Mouse (Mus musculus): ENCODE data around the gene Cd300lb. TPM values are rescaled to one million over a fixed set of nuclear protein-coding genes. Genes with fewer than 3 reads are reported as not detected.
"Not testable (repeated sequence)": the region's sequence is repeated elsewhere in the genome, so short reads cannot be mapped to it uniquely, and the experiment has no call there.

The Cd300lb gene
- total and polyA plus RNA-seq, 3 experiments: not detected

DNA sequence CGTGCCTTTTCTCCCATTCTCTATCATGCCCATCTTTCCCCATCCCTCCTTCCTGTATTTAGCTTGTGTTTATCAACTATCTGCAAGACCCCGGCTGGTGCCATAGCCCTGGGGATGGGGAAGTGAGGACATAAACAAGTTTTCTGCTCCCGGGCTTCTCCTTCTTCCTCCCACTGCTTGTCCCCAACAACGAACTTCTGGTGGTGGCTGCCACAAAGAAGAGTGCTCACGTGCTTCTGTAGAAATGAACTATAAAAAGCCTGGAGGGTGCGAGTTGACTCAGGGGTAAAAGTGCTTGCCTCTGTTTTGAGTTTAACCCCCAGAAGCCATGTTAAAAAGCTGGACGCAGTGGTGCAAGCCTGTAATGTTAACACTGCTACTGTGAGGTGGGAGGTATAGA lies 19.2 kb downstream of the Cd300lb start:
- H3K27me3 ChIP-seq (replicated peaks): no peaks in the 10 kb centered on the region
- H3K4me3 ChIP-seq (replicated peaks in 1 of 3; ENCODE audit: low read depth in 2 of 3, low read length in 2 of 3, poor library complexity in 1 of 3): no peak overlapping the region
- no peaks in the 10 kb centered on the region for H3K36me3 ChIP-seq (replicated peaks in 1 of 2; ENCODE audit: control insufficient read depth in 1 of 2, insufficient read depth in 1 of 2, low read length in 1 of 2)
- dilution Hi-C loops (cut with MboI; ENCODE audit: extremely low pct_ligation_motif_present, extremely low pct_unique_long_range_greater_than_20kb, low sequenced_read_pairs): no loop called here
- in situ Hi-C loops (cut with MboI; ENCODE audit: low pct_ligation_motif_present, low pct_unique_long_range_greater_than_20kb, low sequenced_read_pairs): loop anchor here (5.0 kb wide), 1 partner anchor 38 kb away; no protein-coding TSS in a partner anchor
- DNase-seq (ENCODE audit: extremely low read depth): no peak
- no peak overlapping the region for H3K4me2 ChIP-seq (ENCODE audit: insufficient read depth, low read depth, poor library complexity, severe bottlenecking)
- H3K27ac ChIP-seq (ENCODE audit: insufficient read depth, low read depth): no peak overlapping the region
- H3K4me1 ChIP-seq (ENCODE audit: control insufficient read depth in 1 of 2, insufficient read depth in 2 of 2): peaks cover 4 to 21% of the 10 kb centered on the region in 2 experiments; a peak in 2 of 4 replicates
- H3K9me3 ChIP-seq (replicated peaks; ENCODE audit: low read length): peaks cover 3% of the 10 kb centered on the region
- TF ChIP-seq BHLHE40 (IDR thresholded peaks at IDR 0.05; ENCODE audit: low read depth, low read length) (peak; percentile 67), PAX5 (IDR thresholded peaks at IDR 0.05; ENCODE audit: low read length) (no peak), ZKSCAN1 (IDR thresholded peaks at IDR 0.05; ENCODE audit: borderline replicate concordance, low read depth, low read length) (no peak), SMC3 (IDR thresholded peaks at IDR 0.05; ENCODE audit: low read depth, low read length) (no peak), USF2 (conservative IDR thresholded peaks at IDR 0.05; ENCODE audit: low read depth, low read length) (no peak), POLR2AphosphoS2 (IDR thresholded peaks at IDR 0.05; ENCODE audit: low read depth, low read length) (no peak)
- H3K79me2 ChIP-seq (replicated peaks; ENCODE audit: control insufficient read depth, extremely low read depth, insufficient read depth, poor library complexity, severe bottlenecking): no peaks in the 10 kb centered on the region
- no peak overlapping the region for H3K9ac ChIP-seq (ENCODE audit: insufficient read depth, low read depth)

DNA sequence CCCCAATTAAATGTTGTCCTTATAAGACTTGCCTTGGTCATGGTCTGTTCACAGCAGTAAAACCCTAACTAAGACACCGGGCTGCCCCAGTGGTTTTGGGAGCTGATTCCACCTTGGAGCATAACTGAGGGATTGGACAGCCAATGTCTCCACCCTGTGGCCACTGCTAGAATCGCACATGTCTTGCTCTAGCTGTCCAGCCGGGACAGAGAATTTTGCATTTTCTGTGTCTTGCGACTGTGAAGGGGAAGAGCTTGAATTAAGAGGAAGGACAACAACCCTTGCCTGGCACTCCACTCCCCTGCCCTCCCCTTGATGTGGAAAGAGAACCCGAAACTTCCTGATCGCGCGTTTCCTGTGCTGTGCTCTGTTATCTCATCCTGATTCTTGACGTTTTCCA lies 21.3 kb downstream of the Cd300lb start:
- Histone ChIP-seq H3K4me1 (ENCODE audit: control insufficient read depth in 1 of 2, insufficient read depth in 2 of 2) (peaks cover 4 to 21% of the 10 kb centered on the region in 2 experiments; a peak in 2 of 4 replicates), H3K36me3 (replicated peaks in 1 of 2; ENCODE audit: control insufficient read depth in 1 of 2, insufficient read depth in 1 of 2, low read length in 1 of 2) (no peaks in the 10 kb centered on the region), H3K79me2 (replicated peaks; ENCODE audit: control insufficient read depth, extremely low read depth, insufficient read depth, poor library complexity, severe bottlenecking) (no peaks in the 10 kb centered on the region), H3K4me2 (ENCODE audit: insufficient read depth, low read depth, poor library complexity, severe bottlenecking) (no peak overlapping the region), H3K27ac (ENCODE audit: insufficient read depth, low read depth) (no peak overlapping the region), H3K4me3 (replicated peaks in 1 of 3; ENCODE audit: low read depth in 2 of 3, low read length in 2 of 3, poor library complexity in 1 of 3) (no peak overlapping the region), H3K27me3 (replicated peaks) (no peaks in the 10 kb centered on the region), H3K9ac (ENCODE audit: insufficient read depth, low read depth) (no peak overlapping the region), H3K9me3 (replicated peaks; ENCODE audit: low read length) (no peaks in the 10 kb centered on the region)
- in situ Hi-C loops (cut with MboI; ENCODE audit: low pct_ligation_motif_present, low pct_unique_long_range_greater_than_20kb, low sequenced_read_pairs) (loop anchor here (5.0 kb wide), 1 partner anchor 36 kb away; no protein-coding TSS in a partner anchor), dilution Hi-C loops (cut with MboI; ENCODE audit: extremely low pct_ligation_motif_present, extremely low pct_unique_long_range_greater_than_20kb, low sequenced_read_pairs) (no loop called here)
- DNase-seq (ENCODE audit: extremely low read depth): peak; percentile 84
- TF ChIP-seq ZC3H11A (IDR thresholded peaks at IDR 0.05; ENCODE audit: low read depth, low read length): peak; percentile 75
- peak; percentile 86 to 95 for TF ChIP-seq CTCF (conservative IDR thresholded peaks at IDR 0.05 in 1 of 2, IDR thresholded peaks at IDR 0.05 in 1 of 2; ENCODE audit: low read depth in 2 of 2, low read length in 2 of 2)
- TF ChIP-seq ELF1 (IDR thresholded peaks at IDR 0.05; ENCODE audit: low read depth, low read length): no peak
- TF ChIP-seq RAD21 (IDR thresholded peaks at IDR 0.05; ENCODE audit: low read depth, low read length): peak; percentile 90
- TF ChIP-seq POLR2A (IDR thresholded peaks at IDR 0.05; ENCODE audit: low read depth, low read length): no peak
- TF ChIP-seq MAX (IDR thresholded peaks at IDR 0.05; ENCODE audit: low read length): peak; percentile 94
- peak; percentile 94 for TF ChIP-seq SMC3 (IDR thresholded peaks at IDR 0.05; ENCODE audit: low read depth, low read length)
- peak; percentile 78 for TF ChIP-seq MYC (IDR thresholded peaks at IDR 0.05; ENCODE audit: low read depth, low read length)
- peak; percentile 22; the same call in 1 of the 2 replicates for TF ChIP-seq SIN3A (IDR thresholded peaks at IDR 0.05; ENCODE audit: low read length)
- TF ChIP-seq JUN (IDR thresholded peaks at IDR 0.05; ENCODE audit: insufficient read depth, low read depth, low read length): no peak

DNA sequence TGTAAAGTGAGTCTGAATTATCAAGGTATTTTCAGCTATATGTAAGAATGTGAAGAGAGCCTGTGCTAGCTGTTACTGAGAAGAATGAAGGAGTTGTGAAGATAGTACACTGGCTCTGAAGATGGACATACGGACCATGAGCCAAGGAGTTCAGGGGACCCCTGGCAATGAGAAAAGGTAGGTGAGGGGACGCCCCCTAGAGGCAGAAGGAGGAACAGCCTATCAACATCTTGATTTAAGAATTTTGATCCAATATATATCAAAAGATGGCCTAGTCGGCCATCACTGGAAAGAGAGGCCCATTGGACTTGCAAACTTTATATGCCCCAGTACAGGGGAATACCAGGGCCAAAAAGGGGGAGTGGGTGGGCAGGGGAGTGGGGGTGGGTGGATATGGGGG lies 24.6 kb downstream of the Cd300lb start:
- H3K79me2 ChIP-seq (replicated peaks; ENCODE audit: control insufficient read depth, extremely low read depth, insufficient read depth, poor library complexity, severe bottlenecking); H3K4me3 ChIP-seq (replicated peaks in 1 of 3; ENCODE audit: low read depth in 2 of 3, low read length in 2 of 3, poor library complexity in 1 of 3); dilution Hi-C loops (cut with MboI; ENCODE audit: extremely low pct_ligation_motif_present, extremely low pct_unique_long_range_greater_than_20kb, low sequenced_read_pairs); DNase-seq (ENCODE audit: extremely low read depth); H3K36me3 ChIP-seq (replicated peaks in 1 of 2; ENCODE audit: control insufficient read depth in 1 of 2, insufficient read depth in 1 of 2, low read length in 1 of 2); H3K9ac ChIP-seq (ENCODE audit: insufficient read depth, low read depth); H3K4me2 ChIP-seq (ENCODE audit: insufficient read depth, low read depth, poor library complexity, severe bottlenecking); H3K27ac ChIP-seq (ENCODE audit: insufficient read depth, low read depth); H3K27me3 ChIP-seq (replicated peaks); in situ Hi-C loops (cut with MboI; ENCODE audit: low pct_ligation_motif_present, low pct_unique_long_range_greater_than_20kb, low sequenced_read_pairs); H3K4me1 ChIP-seq (ENCODE audit: control insufficient read depth in 1 of 2, insufficient read depth in 2 of 2); H3K9me3 ChIP-seq (replicated peaks; ENCODE audit: low read length): not testable (repeated sequence)
- peak; percentile 38; the same call in 1 of the 2 replicates for TF ChIP-seq SMC3 (IDR thresholded peaks at IDR 0.05; ENCODE audit: low read depth, low read length)
- peak; percentile 56 to 66 for TF ChIP-seq CTCF (conservative IDR thresholded peaks at IDR 0.05 in 1 of 2, IDR thresholded peaks at IDR 0.05 in 1 of 2; ENCODE audit: low read depth in 2 of 2, low read length in 2 of 2)
- peak; percentile 24 for TF ChIP-seq RAD21 (IDR thresholded peaks at IDR 0.05; ENCODE audit: low read depth, low read length)

Measured in CH12.LX (cell line).